Mouse (Mus musculus) telencephalon, adult 2 months (tissue): ENCODE measurements around the gene Pigk.

Experiments used
- DNase-seq: peaks from one replicate; pipeline ENCODE4 v3.0.0-alpha.2; 2011; ENCODE audit warnings: low read depth, low spot score

Gene Pigk

GRCm38 (mm10) chr3:152842648-152843047, 128.7 kb downstream of the Pigk start:
- DNase-seq, result no peak

- DNase-seq, result no peak
Measured at GRCm38 (mm10) chr3:152843925-152844324, 130.0 kb downstream of the Pigk start.

GRCm38 (mm10) chr3:152855006-152855614, 141.2 kb downstream of the Pigk start:
- DNase-seq, result no peak

GRCm38 (mm10) chr3:152856095-152856494, 142.2 kb downstream of the Pigk start:
- no peak for DNase-seq

GRCm38 (mm10) chr3:152861450-152861849, 147.6 kb downstream of the Pigk start:
- DNase-seq, result no peak

- no peak for DNase-seq
Measured at GRCm38 (mm10) chr3:152861978-152862377, 148.1 kb downstream of the Pigk start.

- no peak for DNase-seq
Measured at GRCm38 (mm10) chr3:152866035-152866965, 152.4 kb downstream of the Pigk start.

- DNase-seq, result peak; percentile 78
Measured at GRCm38 (mm10) chr3:152867654-152868525, 154.0 kb downstream of the Pigk start.

GRCm38 (mm10) chr3:152872054-152872453, 158.2 kb downstream of the Pigk start:
- no peak for DNase-seq

GRCm38 (mm10) chr3:152872596-152872995, 158.7 kb downstream of the Pigk start:
- no peak for DNase-seq

GRCm38 (mm10) chr3:152874431-152875355, 160.8 kb downstream of the Pigk start:
- no peak for DNase-seq

GRCm38 (mm10) chr3:152875723-152876290, 161.9 kb downstream of the Pigk start:
- no peak for DNase-seq

GRCm38 (mm10) chr3:152880121-152880835, 166.4 kb downstream of the Pigk start:
- peak; percentile 41 for DNase-seq

- no peak for DNase-seq
Measured at GRCm38 (mm10) chr3:152881706-152882105, 167.8 kb downstream of the Pigk start.

GRCm38 (mm10) chr3:152883556-152883955, 169.7 kb downstream of the Pigk start:
- DNase-seq, result no peak

GRCm38 (mm10) chr3:152886749-152887148, 172.8 kb downstream of the Pigk start:
- DNase-seq, result no peak

- DNase-seq, result no peak
Measured at GRCm38 (mm10) chr3:152888116-152888515, 174.2 kb downstream of the Pigk start.

- no peak for DNase-seq
Measured at GRCm38 (mm10) chr3:152894935-152895334, 181.0 kb downstream of the Pigk start.

GRCm38 (mm10) chr3:152896111-152896510, 182.2 kb downstream of the Pigk start:
- DNase-seq, result no peak

GRCm38 (mm10) chr3:152897196-152897595, 183.3 kb downstream of the Pigk start:
- no peak for DNase-seq
